Mouse (Mus musculus): ENCODE data around the gene Ephb2. TPM values are rescaled to one million over a fixed set of nuclear protein-coding genes. Genes with fewer than 3 reads are reported as not detected.

Ephb2 gene
- polyA plus RNA-seq, 1 experiment from 2014 or later = 9.6 TPM

- Histone ChIP-seq H3K36me3 (peaks cover 47% of the 10 kb centered on the region), H3K9me3 (replicated peaks) (no peaks in the 10 kb centered on the region), H3K4me1 (peaks cover 32% of the 10 kb centered on the region), H3K4me3 (no peak overlapping the region), H3K27me3 (ENCODE audit: low read depth, poor library complexity, severe bottlenecking) (peaks cover 9% of the 10 kb centered on the region; the same call in 1 of the 2 replicates), H3K27ac (no peak overlapping the region)
- DNase-seq (ENCODE audit: low spot score) = peak; percentile 83
- 23% methylated on average over 5 of the region's 5 CpGs for WGBS
Measured at GRCm38 (mm10) chr4:136696381-136696925, 139.3 kb downstream of the Ephb2 start.

GRCm38 (mm10) chr4:136695696-136696095, 140.1 kb downstream of the Ephb2 start:
- peaks cover 9% of the 10 kb centered on the region; the same call in 1 of the 2 replicates for H3K27me3 ChIP-seq (ENCODE audit: low read depth, poor library complexity, severe bottlenecking)
- H3K36me3 ChIP-seq = peaks cover 54% of the 10 kb centered on the region
- no peak overlapping the region for H3K4me3 ChIP-seq
- 92% methylated on average over 9 of the region's 9 CpGs for WGBS
- no peaks in the 10 kb centered on the region for H3K9me3 ChIP-seq (replicated peaks)
- DNase-seq (ENCODE audit: low spot score) = no peak
- H3K4me1 ChIP-seq = peaks cover 25% of the 10 kb centered on the region
- H3K27ac ChIP-seq = no peak overlapping the region

GRCm38 (mm10) chr4:136690034-136690433, 145.8 kb downstream of the Ephb2 start:
- Histone ChIP-seq H3K9me3 (replicated peaks) (no peaks in the 10 kb centered on the region), H3K27ac (no peak overlapping the region), H3K4me1 (peaks cover 18% of the 10 kb centered on the region), H3K4me3 (no peak overlapping the region), H3K36me3 (peaks cover 54% of the 10 kb centered on the region), H3K27me3 (ENCODE audit: low read depth, poor library complexity, severe bottlenecking) (no peaks in the 10 kb centered on the region)
- 88% methylated on average over 12 of the region's 12 CpGs for WGBS
- DNase-seq (ENCODE audit: low spot score) = no peak

GRCm38 (mm10) chr4:136688113-136688512, 147.7 kb downstream of the Ephb2 start:
- no peak overlapping the region for H3K27ac ChIP-seq
- DNase-seq (ENCODE audit: low spot score) = no peak
- no peak overlapping the region for H3K4me3 ChIP-seq
- H3K9me3 ChIP-seq (replicated peaks) = no peaks in the 10 kb centered on the region
- H3K4me1 ChIP-seq = peaks cover 32% of the 10 kb centered on the region
- no peaks in the 10 kb centered on the region for H3K27me3 ChIP-seq (ENCODE audit: low read depth, poor library complexity, severe bottlenecking)
- WGBS = 67% methylated on average over 4 of the region's 4 CpGs
- peaks cover 45% of the 10 kb centered on the region for H3K36me3 ChIP-seq

- H3K4me1 ChIP-seq = peaks cover 55% of the 10 kb centered on the region
- 22% methylated on average over 10 of the region's 10 CpGs for WGBS
- peak; percentile 62 for DNase-seq (ENCODE audit: low spot score)
Measured at GRCm38 (mm10) chr4:136685431-136685869, 150.3 kb downstream of the Ephb2 start.

GRCm38 (mm10) chr4:136684485-136684884, 151.3 kb downstream of the Ephb2 start:
- H3K4me1 ChIP-seq = peaks cover 61% of the 10 kb centered on the region

More at GRCm38 (mm10) chr4:136685431-136685869, 150.3 kb downstream of the Ephb2 start:
- H3K4me3 ChIP-seq = no peak overlapping the region
- peaks cover 28% of the 10 kb centered on the region for H3K36me3 ChIP-seq
- peak overlapping the region; percentile 56 for H3K27ac ChIP-seq
- H3K27me3 ChIP-seq (ENCODE audit: low read depth, poor library complexity, severe bottlenecking) = no peaks in the 10 kb centered on the region
- no peaks in the 10 kb centered on the region for H3K9me3 ChIP-seq (replicated peaks)

GRCm38 (mm10) chr4:136680641-136681040, 155.1 kb downstream of the Ephb2 start:
- Histone ChIP-seq H3K4me1 (peaks cover 49% of the 10 kb centered on the region), H3K36me3 (peaks cover 20% of the 10 kb centered on the region), H3K27ac (0 out of 2 replicates have a peak overlapping the region, but pooled peaks have one; percentile 2), H3K27me3 (ENCODE audit: low read depth, poor library complexity, severe bottlenecking) (no peaks in the 10 kb centered on the region), H3K4me3 (no peak overlapping the region), H3K9me3 (replicated peaks) (no peaks in the 10 kb centered on the region)
- WGBS = 84% methylated on average over 14 of the region's 14 CpGs
- no peak for DNase-seq (ENCODE audit: low spot score)

More at GRCm38 (mm10) chr4:136684485-136684884, 151.3 kb downstream of the Ephb2 start:
- H3K36me3 ChIP-seq = peaks cover 20% of the 10 kb centered on the region
- H3K4me3 ChIP-seq = no peak overlapping the region
- DNase-seq (ENCODE audit: low spot score) = no peak
- peak overlapping the region; percentile 56; the same call in 1 of the 2 replicates for H3K27ac ChIP-seq
- no peaks in the 10 kb centered on the region for H3K27me3 ChIP-seq (ENCODE audit: low read depth, poor library complexity, severe bottlenecking)
- no peaks in the 10 kb centered on the region for H3K9me3 ChIP-seq (replicated peaks)
- 84% methylated on average over 6 of the region's 6 CpGs for WGBS

GRCm38 (mm10) chr4:136679221-136679620, 156.6 kb downstream of the Ephb2 start:
- no peaks in the 10 kb centered on the region for H3K27me3 ChIP-seq (ENCODE audit: low read depth, poor library complexity, severe bottlenecking)

GRCm38 (mm10) chr4:136678480-136678879, 157.3 kb downstream of the Ephb2 start:
- DNase-seq (ENCODE audit: low spot score) = peak; percentile 85
- Histone ChIP-seq H3K36me3 (peaks cover 19% of the 10 kb centered on the region), H3K4me1 (peaks cover 30% of the 10 kb centered on the region), H3K27ac (no peak overlapping the region), H3K4me3 (no peak overlapping the region), H3K9me3 (replicated peaks) (no peaks in the 10 kb centered on the region), H3K27me3 (ENCODE audit: low read depth, poor library complexity, severe bottlenecking) (no peaks in the 10 kb centered on the region)
- 7% methylated on average over 3 of the region's 3 CpGs for WGBS

More at GRCm38 (mm10) chr4:136679221-136679620, 156.6 kb downstream of the Ephb2 start:
- no peak for DNase-seq (ENCODE audit: low spot score)
- no peak overlapping the region for H3K27ac ChIP-seq
- no peaks in the 10 kb centered on the region for H3K9me3 ChIP-seq (replicated peaks)
- 79% methylated on average over 8 of the region's 8 CpGs for WGBS
- H3K4me3 ChIP-seq = no peak overlapping the region
- H3K4me1 ChIP-seq = peaks cover 35% of the 10 kb centered on the region
- peaks cover 18% of the 10 kb centered on the region for H3K36me3 ChIP-seq

- Histone ChIP-seq H3K4me1 (peaks cover 6% of the 10 kb centered on the region; the same call in 1 of the 2 replicates), H3K36me3 (peaks cover 35% of the 10 kb centered on the region), H3K27me3 (ENCODE audit: low read depth, poor library complexity, severe bottlenecking) (no peaks in the 10 kb centered on the region), H3K4me3 (no peak overlapping the region), H3K27ac (no peak overlapping the region), H3K9me3 (replicated peaks) (no peaks in the 10 kb centered on the region)
- DNase-seq (ENCODE audit: low spot score) = no peak
- WGBS = 92% methylated on average over 9 of the region's 9 CpGs
Measured at GRCm38 (mm10) chr4:136675439-136675838, 160.3 kb downstream of the Ephb2 start.

GRCm38 (mm10) chr4:136672335-136673090, 163.3 kb downstream of the Ephb2 start:
- Histone ChIP-seq H3K4me3 (no peak overlapping the region), H3K27me3 (ENCODE audit: low read depth, poor library complexity, severe bottlenecking) (no peaks in the 10 kb centered on the region), H3K9me3 (replicated peaks) (no peaks in the 10 kb centered on the region), H3K27ac (no peak overlapping the region), H3K36me3 (peaks cover 44% of the 10 kb centered on the region), H3K4me1 (no peaks in the 10 kb centered on the region)
- no peak for DNase-seq (ENCODE audit: low spot score)
- WGBS = 90% methylated on average over 19 of the region's 19 CpGs

- no peak for DNase-seq (ENCODE audit: low spot score)
- H3K36me3 ChIP-seq = peaks cover 55% of the 10 kb centered on the region
Measured at GRCm38 (mm10) chr4:136667757-136668156, 168.0 kb downstream of the Ephb2 start.

GRCm38 (mm10) chr4:136666002-136666401, 169.8 kb downstream of the Ephb2 start:
- no peaks in the 10 kb centered on the region for H3K4me1 ChIP-seq
- no peak overlapping the region for H3K4me3 ChIP-seq
- H3K27me3 ChIP-seq (ENCODE audit: low read depth, poor library complexity, severe bottlenecking) = no peaks in the 10 kb centered on the region
- no peak overlapping the region for H3K27ac ChIP-seq
- 64% methylated on average over 4 of the region's 4 CpGs for WGBS
- DNase-seq (ENCODE audit: low spot score) = no peak
- peaks cover 43% of the 10 kb centered on the region for H3K36me3 ChIP-seq
- no peaks in the 10 kb centered on the region for H3K9me3 ChIP-seq (replicated peaks)

More at GRCm38 (mm10) chr4:136667757-136668156, 168.0 kb downstream of the Ephb2 start:
- Histone ChIP-seq H3K9me3 (replicated peaks) (no peaks in the 10 kb centered on the region), H3K4me1 (no peaks in the 10 kb centered on the region), H3K27ac (no peak overlapping the region), H3K27me3 (ENCODE audit: low read depth, poor library complexity, severe bottlenecking) (no peaks in the 10 kb centered on the region), H3K4me3 (no peak overlapping the region)
- WGBS = 76% methylated on average over 10 of the region's 10 CpGs
